Mouse (Mus musculus): ENCODE measurements around the gene Nfya.

DNA sequence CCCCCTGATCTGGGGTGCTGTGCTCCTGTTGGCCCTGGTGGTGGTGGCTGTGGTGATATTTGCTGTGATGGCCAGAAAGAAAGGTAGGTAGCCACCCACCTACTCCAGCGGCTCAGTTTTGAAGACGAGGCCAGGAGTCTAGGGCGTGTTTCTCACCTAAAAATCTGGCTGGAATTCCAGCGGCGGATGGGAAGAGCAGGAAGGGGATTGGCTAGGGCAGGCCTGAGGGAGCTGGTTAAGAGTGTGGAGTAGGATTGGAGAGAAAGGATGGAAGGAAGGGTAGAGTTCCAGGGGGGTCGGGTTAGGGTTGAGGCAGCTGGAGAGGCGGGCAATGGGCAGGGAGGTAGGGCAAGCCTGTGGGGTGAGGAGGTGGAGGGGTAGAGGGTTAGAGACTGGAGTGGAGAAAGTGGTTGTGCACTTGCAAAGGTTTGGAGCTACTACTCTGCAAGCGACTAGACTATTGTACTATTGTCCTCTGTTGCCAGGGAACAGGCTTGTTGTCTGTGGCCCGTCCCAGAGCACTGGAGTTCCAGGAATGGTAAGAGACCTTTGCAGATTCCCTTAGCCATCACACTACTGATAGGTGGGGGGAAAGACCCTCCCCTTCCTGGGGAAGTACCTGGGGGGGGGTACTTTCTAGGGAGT lies 44.1 kb downstream of the Nfya start:
- TF ChIP-seq EP300 (IDR thresholded peaks at IDR 0.05; ENCODE audit: insufficient read depth, low read depth, low read length): no peak
- no peak for TF ChIP-seq POLR2A (IDR thresholded peaks at IDR 0.05; ENCODE audit: insufficient read depth, low read depth, low read length)
- no peak for TF ChIP-seq CTCF (IDR thresholded peaks at IDR 0.05)
